Mouse (Mus musculus): ENCODE measurements around the gene Cct8l1. TPM values are rescaled to one million over a fixed set of nuclear protein-coding genes. Genes with fewer than 3 reads are reported as not detected.
A peak's percentile ranks its signal among the peaks of the same experiment; 100 is the strongest.

Cct8l1 gene
- under 1 TPM; 0.32 to 0.38 TPM for total RNA-seq (2021)
- long read RNA-seq: 0 reads

DNA sequence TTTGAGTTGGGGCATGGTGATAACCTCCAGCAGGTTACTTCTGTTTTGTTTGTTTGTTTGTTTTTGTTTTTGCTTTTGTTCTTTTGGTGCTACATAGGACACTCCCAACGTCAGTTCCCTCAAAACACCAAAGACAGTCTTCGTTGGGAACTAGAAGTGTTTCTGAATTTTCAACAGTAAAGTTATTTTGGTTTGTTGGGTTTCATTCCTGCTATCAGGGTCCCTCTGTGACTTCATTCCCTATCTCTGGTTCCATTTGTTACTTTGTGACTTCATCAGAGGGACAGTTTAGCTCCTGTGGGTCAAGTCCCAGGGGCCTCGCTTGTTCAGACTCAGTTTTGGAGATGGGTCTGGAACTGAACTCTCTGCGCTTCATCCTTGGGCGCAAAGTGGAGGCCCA, at the start of gene Cct8l1:
Gene Cct8l1, plus strand, starts transcription at position 301 of the 400 bp plus-strand sequence.
- DNase-seq (ENCODE audit: low spot score in 2 of 2): no peak

DNA sequence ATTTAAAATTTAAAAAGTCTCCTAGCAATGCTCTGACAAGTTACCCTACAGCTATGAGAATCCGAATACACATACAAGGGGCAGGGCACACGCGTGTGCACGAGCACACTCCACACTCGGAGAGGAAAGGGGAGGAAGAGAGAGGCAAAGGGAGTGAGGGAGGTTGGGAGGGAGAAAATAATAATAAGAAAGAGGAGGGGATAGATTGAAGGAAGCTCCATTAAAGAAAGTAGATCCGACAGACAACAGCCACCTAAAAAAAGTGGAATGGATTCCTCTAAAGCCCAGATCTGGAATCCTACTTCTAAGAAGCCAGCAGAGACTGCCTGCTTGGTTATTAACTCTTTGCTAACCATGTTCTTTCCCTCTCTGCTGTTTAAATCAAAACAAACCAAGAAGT, 43.8 kb upstream of the Cct8l1 start:
- no peak for DNase-seq (ENCODE audit: low spot score in 2 of 2)

DNA sequence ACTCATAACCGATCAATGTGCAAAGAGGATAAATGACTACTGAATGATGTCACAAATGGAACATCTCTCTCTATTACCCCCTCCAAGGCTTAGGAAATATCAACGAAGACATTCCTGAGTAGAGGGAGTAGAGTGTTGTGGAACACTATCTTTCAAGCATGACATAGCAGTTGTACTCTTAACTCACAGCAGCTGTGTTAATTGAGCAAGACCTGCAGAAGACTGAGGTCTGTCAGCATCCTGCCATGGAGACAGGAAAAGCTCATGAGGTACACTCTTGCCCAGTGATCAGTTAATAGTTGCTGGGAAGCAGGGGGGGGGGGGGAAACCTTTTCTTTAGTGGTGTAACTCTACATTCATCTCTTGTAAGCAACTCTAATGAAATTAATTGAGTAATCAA, 40.1 kb upstream of the Cct8l1 start:
- no peak for DNase-seq (ENCODE audit: low spot score in 2 of 2)

DNA sequence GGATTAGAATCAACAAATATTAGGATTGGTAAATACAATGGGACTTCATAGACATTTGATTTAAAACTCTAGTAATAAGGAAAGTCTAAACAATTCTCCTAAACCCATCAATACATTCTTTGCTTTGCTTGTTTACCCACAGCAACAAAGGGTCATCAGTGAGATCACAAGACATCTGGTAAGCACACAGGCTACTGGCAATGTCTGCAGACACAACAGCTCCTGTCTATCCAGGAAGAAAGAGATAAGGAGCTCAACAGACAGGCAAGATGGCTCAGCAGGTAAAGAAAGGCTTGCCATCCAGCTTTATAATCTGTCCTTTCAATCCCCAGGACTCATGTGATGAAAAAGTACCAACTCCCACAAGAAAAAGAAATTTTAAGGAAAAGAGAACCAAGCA, 37.0 kb upstream of the Cct8l1 start:
- no peak for DNase-seq (ENCODE audit: low spot score in 2 of 2)

DNA sequence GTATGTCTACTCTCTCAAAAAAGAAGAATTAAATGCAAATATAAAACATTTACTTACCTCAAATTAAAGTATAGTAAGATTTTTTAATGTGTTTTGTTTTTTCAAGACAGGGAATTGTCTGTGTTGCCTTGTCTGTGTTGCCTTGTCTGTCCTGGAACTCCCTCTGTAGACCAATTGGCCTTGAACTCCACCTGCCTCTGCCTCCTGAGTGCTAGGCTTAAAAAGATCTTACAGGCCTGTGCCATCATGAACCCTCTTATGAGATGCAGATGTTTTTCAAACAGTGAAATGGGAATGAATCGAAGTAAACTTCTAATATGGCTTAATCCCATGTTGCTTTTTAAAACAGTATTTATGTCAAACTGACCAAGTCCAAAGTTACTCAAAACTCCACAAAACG, 19.2 kb upstream of the Cct8l1 start:
- no peak for DNase-seq (ENCODE audit: low spot score in 2 of 2)

DNA sequence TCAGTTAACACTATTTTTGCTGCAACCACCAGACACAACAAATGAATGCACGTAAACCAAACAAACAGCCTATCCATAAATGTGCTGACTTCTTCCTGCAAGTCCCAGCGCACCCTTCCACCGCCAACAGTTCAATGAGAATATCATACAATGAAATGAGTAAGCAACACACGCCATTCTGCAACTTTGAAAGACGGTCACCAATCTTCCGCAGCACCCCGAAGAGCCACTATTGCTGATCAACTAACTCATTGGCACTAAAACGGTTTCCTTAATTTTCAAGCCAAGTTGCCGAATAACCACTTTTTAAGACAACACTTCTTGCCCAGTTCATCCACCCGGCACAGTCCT, 18.5 kb upstream of the Cct8l1 start:
- no peak for DNase-seq (ENCODE audit: low spot score in 2 of 2)

DNA sequence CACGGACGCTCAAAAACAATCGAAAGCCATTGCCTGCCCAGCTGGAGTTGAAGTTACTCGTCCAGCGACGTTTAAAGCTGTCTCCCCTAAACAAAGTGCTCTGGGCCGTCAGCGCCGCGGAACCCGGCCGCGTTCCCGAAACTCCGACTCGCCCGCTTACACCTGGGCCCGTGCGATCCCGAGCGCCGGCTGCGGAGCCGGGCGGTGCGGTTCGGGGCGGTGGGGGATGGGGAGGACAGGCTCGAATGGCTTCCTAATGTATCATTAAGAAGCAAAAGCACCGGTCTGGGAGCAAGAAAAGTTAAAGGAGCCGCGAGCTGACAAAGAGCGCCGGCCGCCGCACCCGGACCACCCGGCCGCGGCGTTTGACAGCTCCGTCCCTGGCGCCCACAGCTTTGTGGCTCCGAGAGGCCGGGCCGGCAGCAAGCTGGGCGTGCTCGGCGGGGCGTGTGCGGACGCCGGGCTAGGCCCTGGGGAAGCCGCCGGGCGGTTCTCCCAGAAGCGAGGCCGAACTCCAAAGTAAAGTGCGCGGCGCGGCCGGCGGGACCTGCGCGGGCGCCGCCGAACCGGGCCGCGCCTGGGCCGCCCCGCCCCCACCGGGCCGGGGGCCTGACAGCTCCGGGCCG, 18.0 kb upstream of the Cct8l1 start:
- peak; percentile 25 to 38 for DNase-seq (ENCODE audit: low spot score in 2 of 2)

DNA sequence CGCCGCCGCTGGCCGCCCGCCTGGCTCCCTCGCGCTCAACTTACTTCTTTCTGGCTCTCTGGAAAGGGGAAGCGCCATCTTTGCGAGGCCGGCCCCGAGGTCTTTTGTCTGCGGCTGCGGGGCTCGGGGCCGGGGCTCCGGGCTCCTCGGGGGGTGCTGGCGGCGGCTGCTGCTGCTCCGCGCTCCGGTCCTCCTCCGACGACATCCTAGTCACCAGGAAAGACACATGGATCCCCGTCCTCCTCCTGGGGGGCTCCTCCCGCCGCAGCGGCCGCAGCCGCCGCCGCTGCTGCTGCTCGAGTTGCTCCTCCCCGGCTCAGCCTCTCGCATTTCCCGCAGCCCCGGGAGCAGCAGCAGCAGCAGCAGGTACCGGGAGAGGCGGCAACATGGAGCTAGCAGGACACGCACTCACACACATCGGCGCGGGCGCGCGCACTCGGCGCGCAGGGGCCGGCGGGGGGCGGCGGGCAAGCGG, 17.5 kb upstream of the Cct8l1 start, which contains the start of gene Kmt2c:
Gene Kmt2c, minus strand, starts transcription at position 438 of the 475 bp plus-strand sequence.
- DNase-seq (ENCODE audit: low spot score in 2 of 2): peak; percentile 63 to 77

DNA sequence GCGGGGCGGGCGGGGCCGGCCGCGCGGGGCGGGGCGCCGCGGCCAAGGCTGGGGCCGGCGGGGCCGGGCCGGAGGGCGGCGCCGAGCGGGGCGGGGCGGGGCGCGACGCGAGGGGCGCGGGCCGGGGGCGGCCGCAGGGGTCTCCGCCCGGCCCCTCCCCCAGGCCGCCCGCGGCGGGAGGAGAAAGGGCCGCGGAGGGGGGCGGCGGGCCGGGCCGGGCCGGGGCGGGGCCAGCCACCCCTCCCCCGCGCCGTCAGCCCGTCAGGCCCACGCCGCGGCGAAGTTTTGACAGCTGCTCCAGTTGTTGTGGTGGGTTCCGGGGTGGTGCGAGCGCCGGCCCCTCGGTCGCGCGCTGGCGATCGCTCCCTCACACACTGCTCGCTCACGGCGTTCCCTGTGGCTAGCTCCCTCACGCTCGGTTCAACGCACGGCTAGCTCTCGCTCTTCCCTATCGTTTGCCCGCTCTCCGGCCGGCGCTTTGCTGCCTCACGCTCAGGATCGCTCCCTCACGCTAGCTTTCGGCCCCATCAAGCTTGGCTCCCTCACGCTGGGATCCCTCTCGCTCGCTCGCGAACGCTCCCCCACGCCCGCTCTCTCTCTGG, 16.9 kb upstream of the Cct8l1 start:
- DNase-seq (ENCODE audit: low spot score in 2 of 2): peak in 1 of 2 experiments; percentile 76

DNA sequence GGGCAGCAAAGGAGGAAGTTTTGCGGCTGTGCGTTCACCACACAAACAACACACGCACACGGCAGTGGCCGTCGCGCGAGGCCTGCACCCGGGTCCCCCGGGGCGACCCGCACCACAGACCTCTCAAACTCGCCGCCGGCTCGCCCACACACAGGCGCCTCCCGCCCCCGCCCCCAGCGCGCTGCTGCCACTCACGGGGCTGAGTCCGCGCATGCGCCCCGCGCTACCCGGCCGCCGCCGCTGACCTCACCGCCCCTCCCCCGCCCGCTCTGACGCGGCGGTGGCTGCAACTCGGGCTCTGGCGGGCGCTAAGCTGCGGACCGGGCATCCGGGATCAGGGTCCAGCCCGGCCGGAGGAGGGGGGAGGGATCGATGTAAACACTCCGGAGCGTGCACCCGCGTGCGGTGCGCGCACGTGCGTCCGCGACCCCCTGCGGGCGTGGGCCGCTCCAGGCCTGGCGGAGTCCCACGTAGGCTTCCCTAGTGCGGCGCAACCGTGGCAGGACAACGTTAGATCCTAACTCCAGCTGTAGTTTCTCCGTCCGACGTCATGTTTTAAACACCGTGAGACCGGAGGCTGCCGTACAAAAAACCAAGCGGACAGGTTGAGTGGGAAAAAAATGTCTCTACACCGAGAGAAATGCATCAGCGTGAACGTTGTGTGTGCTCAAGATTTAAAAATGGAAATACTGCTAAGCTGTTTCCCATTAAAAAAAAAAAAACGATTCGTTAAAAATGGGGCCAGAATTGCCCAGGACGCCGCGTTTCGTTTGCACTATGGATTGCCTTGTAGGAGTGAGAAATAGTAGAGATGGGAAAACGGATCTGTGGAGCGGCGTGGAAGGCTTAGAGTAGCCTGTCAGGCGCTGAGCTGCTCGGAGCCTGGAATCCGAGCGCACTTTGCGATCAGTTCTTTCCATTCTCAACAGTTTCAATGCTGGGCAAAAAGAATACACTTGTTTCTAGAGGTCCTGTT, 16.2 kb upstream of the Cct8l1 start:
- DNase-seq (ENCODE audit: low spot score in 2 of 2): peak; percentile 96 to 98

DNA sequence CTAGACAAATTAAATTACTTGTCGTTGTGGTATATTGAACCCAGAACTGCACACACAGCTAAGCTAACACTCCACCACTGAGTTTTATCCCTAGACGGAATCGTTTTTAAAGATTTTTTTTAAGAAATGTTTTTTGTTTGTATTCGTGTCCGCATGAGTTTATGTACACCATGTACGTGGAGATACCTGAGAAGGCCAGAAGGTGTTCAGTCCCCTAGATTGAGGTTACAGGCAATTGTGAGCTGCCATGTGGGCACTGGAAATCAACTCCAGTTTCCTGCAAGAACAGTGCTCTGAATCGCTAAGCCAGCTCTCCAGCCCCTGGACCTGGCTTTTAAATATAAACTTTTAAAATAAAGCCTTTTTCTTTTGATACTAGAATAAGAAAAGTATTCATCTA, 15.2 kb upstream of the Cct8l1 start:
- no peak for DNase-seq (ENCODE audit: low spot score in 2 of 2)

DNA sequence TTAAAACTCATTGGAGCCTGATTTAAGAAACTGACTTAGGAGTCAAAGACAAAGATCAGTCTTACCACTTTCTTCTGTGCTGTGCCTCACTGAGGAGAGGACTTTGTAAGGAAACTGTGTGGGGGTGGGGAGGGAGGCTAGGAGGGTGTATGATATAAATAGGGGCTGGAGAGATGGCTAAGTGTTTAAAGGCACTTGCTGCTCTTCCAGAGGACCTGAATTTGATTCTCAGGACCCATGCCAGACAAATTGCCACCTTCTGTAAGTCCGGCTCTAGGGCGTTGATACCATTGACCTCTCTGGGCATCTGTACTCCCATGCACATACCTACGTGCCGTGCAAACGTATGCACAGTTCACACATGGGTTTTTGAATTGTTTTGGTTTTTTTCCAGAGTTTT, 9.8 kb upstream of the Cct8l1 start:
- no peak for DNase-seq (ENCODE audit: low spot score in 2 of 2)

DNA sequence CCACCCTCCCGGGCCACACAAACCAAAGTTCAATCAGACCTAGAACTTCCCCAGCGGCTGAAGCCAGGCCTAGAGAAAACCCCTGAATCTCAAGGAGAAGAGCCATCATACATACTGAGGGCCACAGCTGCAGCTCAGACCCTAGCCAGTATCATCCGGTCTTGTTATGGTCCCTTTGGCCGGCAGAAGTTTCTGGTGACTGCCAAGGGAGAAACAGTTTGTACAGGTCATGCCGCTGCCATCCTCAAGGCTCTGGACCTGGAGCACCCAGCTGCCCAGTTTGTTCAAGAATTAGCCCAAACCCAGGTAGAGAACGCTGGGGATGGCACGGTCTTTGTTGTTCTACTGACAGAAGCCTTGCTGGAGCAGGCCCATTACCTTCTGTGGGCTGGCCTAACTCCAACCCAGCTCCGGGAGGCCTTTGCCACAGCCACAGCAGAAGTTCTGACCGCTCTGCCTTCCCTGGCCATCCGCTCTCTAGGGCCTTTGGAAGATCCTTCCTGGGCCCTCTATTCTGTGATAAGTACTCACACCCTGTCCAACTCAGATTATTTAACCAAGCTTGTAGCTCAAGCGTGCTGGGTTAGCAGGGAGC, 531 bp downstream of the Cct8l1 start:
- no peak for DNase-seq (ENCODE audit: low spot score in 2 of 2)

DNA sequence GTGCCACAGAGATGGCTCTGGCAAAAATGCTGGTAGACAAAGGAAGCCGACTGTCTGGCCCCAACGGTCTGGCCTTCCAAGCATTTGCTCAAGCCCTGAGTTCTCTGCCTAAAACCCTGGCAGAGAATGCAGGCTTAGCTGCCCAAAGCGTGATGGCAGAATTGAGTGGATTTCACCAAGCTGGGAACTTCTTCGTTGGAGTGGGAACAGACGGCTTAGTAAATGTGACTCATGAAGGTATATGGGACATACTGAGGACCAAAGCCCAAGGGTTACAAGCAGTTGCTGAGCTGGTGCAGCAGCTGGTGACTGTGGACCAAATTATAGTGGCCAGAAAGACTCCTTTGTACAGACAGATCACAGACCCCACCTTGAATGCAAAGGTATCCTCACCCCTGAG, 1.7 kb downstream of the Cct8l1 start:
- DNase-seq (ENCODE audit: low spot score in 2 of 2): no peak

DNA sequence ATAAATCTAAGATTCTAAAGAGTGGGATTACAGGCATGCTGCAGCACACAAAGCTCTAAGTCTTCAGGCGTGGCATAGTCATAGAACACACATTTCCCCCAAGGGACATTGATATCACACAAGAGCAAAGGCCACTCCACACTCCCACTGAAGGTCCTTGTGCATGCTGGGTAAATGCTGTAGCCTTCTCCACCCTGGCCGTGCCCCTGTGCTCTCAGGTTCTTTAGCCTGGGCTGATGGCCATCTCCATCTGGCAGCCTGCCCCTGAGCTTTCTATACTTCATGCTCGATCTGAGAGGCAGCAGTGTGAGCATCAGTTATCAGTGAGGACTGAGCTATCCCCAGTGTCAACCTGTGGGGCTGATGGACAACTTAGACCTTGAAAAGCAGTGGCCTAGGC, 4.0 kb downstream of the Cct8l1 start:
- no peak for DNase-seq (ENCODE audit: low spot score in 2 of 2)

DNA sequence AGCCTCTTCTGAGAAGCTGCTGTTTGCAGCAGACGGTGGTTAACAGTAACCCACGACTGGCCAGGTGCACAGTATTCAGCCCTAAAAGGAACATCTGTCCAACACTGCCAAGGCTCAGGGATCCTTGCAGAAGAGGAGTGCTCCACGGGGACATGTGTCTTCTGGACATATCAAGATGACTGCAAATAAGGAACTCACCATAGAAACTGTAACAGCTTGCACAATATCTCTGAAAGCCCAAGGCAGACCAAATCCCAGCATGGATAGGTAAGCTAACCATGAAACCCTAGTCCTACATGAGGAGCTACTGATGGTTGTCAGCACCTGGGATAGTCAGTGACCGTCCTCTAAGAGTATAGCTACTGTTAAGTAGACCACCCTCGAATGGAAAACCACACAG, 5.6 kb downstream of the Cct8l1 start:
- DNase-seq (ENCODE audit: low spot score in 2 of 2): no peak

DNA sequence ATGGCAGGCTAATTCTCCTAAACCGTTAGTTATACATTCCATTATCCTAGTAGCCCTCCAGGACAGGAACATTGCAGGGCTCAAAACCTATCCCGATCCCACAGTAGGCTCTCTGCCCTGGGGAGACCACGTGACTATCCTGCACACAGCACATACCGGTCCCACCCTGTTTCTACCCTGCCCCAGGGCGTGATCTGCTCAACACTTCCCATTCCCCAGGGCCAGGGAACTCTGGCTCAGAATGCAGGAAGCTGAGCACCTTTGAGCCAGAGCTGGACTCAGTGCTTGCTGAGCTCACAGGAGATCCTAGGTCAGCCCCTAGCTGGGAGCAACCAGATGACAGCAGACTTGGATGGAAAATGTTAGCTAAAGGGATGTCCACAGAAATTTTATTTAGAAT, 10.2 kb downstream of the Cct8l1 start:
- no peak for DNase-seq (ENCODE audit: low spot score in 2 of 2)

DNA sequence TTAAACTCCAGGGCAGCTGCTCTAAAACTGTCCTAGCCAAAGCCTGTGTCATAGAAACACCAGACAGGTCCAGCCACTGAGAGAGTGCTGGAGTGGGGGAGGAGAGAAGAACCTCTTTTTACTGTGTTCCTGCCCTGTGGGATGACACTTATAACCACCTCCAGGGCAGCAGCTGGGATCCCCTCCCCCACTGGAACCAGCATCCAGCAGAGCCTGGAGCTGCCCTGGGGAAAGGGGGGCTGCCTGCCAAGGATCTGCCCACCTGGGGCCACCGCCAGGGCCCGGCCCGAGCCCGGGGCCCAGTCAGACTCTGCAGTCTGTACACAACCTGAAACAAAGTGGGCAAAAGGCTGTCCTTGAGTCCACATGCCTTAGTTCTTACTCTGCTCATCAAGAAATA, 11.1 kb downstream of the Cct8l1 start:
- DNase-seq (ENCODE audit: low spot score in 2 of 2): no peak

DNA sequence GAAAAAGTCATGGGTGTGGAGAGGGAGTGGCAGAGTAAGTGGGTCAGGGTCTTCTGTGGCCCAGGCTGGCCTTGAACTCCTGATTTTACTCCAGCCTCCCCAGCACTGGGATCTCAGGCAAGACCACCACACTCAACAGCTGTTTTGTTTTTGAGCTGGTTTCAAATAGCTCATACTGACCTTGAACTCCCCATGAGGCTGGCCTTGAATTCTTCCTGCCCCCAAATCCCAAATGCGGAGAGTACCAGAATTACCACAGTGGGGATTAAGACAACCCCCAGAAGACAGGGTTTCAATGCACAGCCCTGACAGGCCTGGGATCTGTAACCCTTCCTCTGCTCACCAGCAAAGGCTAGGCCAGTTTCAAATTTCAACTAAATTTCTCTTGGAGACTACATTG, 12.1 kb downstream of the Cct8l1 start:
- DNase-seq (ENCODE audit: low spot score in 2 of 2): no peak

DNA sequence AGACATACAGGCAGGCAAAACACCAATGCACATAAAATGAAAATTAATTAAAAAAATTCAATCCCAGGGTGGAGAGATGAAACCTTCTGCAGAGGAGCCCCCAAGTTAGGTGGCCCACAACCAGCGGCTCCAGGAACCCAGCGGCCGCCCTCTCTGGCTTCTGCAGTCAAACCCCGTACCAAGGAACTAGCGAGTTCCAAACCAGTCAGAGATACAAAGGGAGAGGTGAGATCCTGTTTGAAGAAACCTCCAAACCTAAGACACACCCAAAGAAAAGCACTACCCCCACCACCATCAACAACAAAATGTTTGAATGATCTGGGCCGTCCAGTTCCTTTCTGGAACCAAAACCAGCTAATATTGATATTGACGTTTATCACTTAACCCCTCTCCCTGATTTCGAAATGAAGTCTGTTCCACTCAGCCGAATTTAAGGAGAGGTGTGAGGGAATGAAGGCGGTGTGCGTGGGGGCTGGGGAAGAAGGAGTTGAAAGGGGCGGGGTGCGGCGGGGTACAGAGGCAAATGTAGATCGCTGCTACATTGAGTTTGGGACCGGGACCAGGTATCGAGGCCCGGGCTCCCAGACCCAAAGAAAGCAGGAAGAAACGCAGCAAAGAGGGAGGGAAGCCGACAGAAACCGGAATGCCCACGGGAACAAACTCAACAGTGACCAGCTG, 13.1 kb downstream of the Cct8l1 start:
- DNase-seq (ENCODE audit: low spot score in 2 of 2): no peak
